Mouse (Mus musculus) forebrain, embryonic 11.5 days (tissue): ENCODE results near the gene Snrnp200. TPM values are rescaled to one million over a fixed set of nuclear protein-coding genes. Genes with fewer than 3 reads are reported as not detected.

Experiments used
- ATAC-seq: fragments of 200-750 bp; cut with Nextera tagmentation; replicated peaks from 2 replicates; pipeline ENCODE4 v1.8.0; 2017; ENCODE audit warnings: moderate TSS enrichment; ENCODE audit not compliant: low FRiP score
- DNase-seq: peaks from one replicate; pipeline ENCODE4 v3.0.0-alpha.2; 2017; ENCODE audit warnings: low spot score
- H3K27ac ChIP-seq: fragments of 300-500 bp; sonication (generic); 2 replicates; pipeline ENCODE4 v1.5.1; 2014; ENCODE audit warnings: low read depth, low read length
- H3K27me3 ChIP-seq: fragments of 300-500 bp; sonication (generic); 2 replicates; pipeline ENCODE4 v1.6.1; 2014; ENCODE audit warnings: mild to moderate bottlenecking, low read length, mixed read lengths; ENCODE audit not compliant: control insufficient read depth, insufficient read depth
- H3K36me3 ChIP-seq: fragments of 300-500 bp; sonication (generic); 2 replicates; pipeline ENCODE4 v1.6.1; 2014; ENCODE audit warnings: mild to moderate bottlenecking, low read length, moderate library complexity, mixed read lengths; ENCODE audit not compliant: control insufficient read depth, insufficient read depth
- H3K4me1 ChIP-seq: fragments of 300-500 bp; sonication (generic); replicated peaks from 2 replicates; pipeline ENCODE4 v1.6.1; 2014; ENCODE audit warnings: low read length, mixed read lengths; ENCODE audit not compliant: control insufficient read depth, insufficient read depth
- H3K4me2 ChIP-seq: fragments of 300-500 bp; sonication (generic); 2 replicates; pipeline ENCODE4 v1.6.1; 2014; ENCODE audit warnings: low read depth, mild to moderate bottlenecking, low read length, moderate library complexity, mixed read lengths; ENCODE audit not compliant: severe bottlenecking
- H3K4me3 ChIP-seq: fragments of 300-500 bp; sonication (generic); 2 replicates; pipeline ENCODE4 v1.5.1; 2014; ENCODE audit warnings: low read depth, low read length
- H3K9ac ChIP-seq: fragments of 300-500 bp; sonication (generic); 2 replicates; pipeline ENCODE4 v1.6.1; 2014; ENCODE audit warnings: low read length
- H3K9me3 ChIP-seq: fragments of 300-500 bp; sonication (generic); 2 replicates; pipeline ENCODE4 v1.6.1; 2016; ENCODE audit warnings: low read length, mixed read lengths; ENCODE audit not compliant: control insufficient read depth
- WGBS: fragments of 180-500 bp; shearing (Covaris S2); extraction: QIAGEN DNeasy Blood & Tissue Kit; methylation state at CpG from one replicate; pipeline ENCODE4 v1.1.7; 2014; 5-methylcytosine and 5-hydroxymethylcytosine counted together
- polyA plus RNA-seq: library from polyadenylated mRNA; unstranded; fragments of >200 nt; fragmentation: Nextera tagmentation; extraction: Ambion mirVana; gene quantifications from 2 replicates; pipeline ENCODE4 v1.2.1, GENCODE M21; 2014

The Snrnp200 gene
- polyA plus RNA-seq, 1 experiment from 2014 or later = 113 TPM

- H3K27ac ChIP-seq = no peak overlapping the region
- H3K4me1 ChIP-seq = peaks cover 10% of the 10 kb centered on the region
- 93% methylated on average over 9 of the region's 9 CpGs for WGBS
Observed at GRCm38 (mm10) chr2:127250291-127251008, 42.3 kb downstream of the Snrnp200 start.

GRCm38 (mm10) chr2:127251457-127251856 lies 43.3 kb downstream of the Snrnp200 start:
- H3K36me3 ChIP-seq = no peaks in the 10 kb centered on the region; the same call in 1 of the 2 replicates
- H3K27ac ChIP-seq = no peak overlapping the region
- no peaks in the 10 kb centered on the region for H3K9me3 ChIP-seq
- no peak overlapping the region for H3K9ac ChIP-seq
- ATAC-seq (no peak), DNase-seq (no peak)
- H3K4me1 ChIP-seq = peaks cover 10% of the 10 kb centered on the region
- WGBS = 85% methylated on average over 3 of the region's 3 CpGs
- no peak overlapping the region for H3K4me3 ChIP-seq
- no peak overlapping the region for H3K4me2 ChIP-seq
- H3K27me3 ChIP-seq = no peaks in the 10 kb centered on the region

More at GRCm38 (mm10) chr2:127250291-127251008, 42.3 kb downstream of the Snrnp200 start:
- no peak for ATAC-seq
- Histone ChIP-seq H3K9ac (no peak overlapping the region), H3K36me3 (no peaks in the 10 kb centered on the region), H3K4me2 (no peak overlapping the region), H3K4me3 (no peak overlapping the region), H3K27me3 (no peaks in the 10 kb centered on the region), H3K9me3 (no peaks in the 10 kb centered on the region)
- no peak for DNase-seq

GRCm38 (mm10) chr2:127251880-127252527 lies 43.8 kb downstream of the Snrnp200 start:
- no peak for ATAC-seq
- H3K4me2 ChIP-seq = no peak overlapping the region
- no peak overlapping the region for H3K9ac ChIP-seq
- H3K4me3 ChIP-seq = no peak overlapping the region
- no peaks in the 10 kb centered on the region for H3K9me3 ChIP-seq
- no peaks in the 10 kb centered on the region for H3K27me3 ChIP-seq
- 78% methylated on average over 3 of the region's 3 CpGs for WGBS
- peaks cover 6% of the 10 kb centered on the region; the same call in 1 of the 2 replicates for H3K4me1 ChIP-seq
- no peak overlapping the region for H3K27ac ChIP-seq
- no peaks in the 10 kb centered on the region; the same call in 1 of the 2 replicates for H3K36me3 ChIP-seq
- DNase-seq = no peak

GRCm38 (mm10) chr2:127252787-127253186 lies 44.6 kb downstream of the Snrnp200 start:
- no peak for ATAC-seq
- WGBS = 95% methylated on average over 5 of the region's 5 CpGs
- H3K9ac ChIP-seq = no peak overlapping the region

GRCm38 (mm10) chr2:127254604-127255134 lies 46.5 kb downstream of the Snrnp200 start:
- whole genome bisulfite sequencing = 87% methylated on average over 3 of the region's 3 CpGs
- Histone ChIP-seq H3K4me3 (no peak overlapping the region), H3K27me3 (no peaks in the 10 kb centered on the region), H3K4me2 (no peak overlapping the region), H3K27ac (no peak overlapping the region), H3K9me3 (no peaks in the 10 kb centered on the region), H3K4me1 (no peaks in the 10 kb centered on the region), H3K9ac (no peak overlapping the region), H3K36me3 (peaks cover 4% of the 10 kb centered on the region; the same call in 1 of the 2 replicates)
- ATAC-seq (no peak), DNase-seq (no peak)

More at GRCm38 (mm10) chr2:127252787-127253186, 44.6 kb downstream of the Snrnp200 start:
- DNase-seq = no peak
- Histone ChIP-seq H3K4me1 (peaks cover 4% of the 10 kb centered on the region; the same call in 1 of the 2 replicates), H3K9me3 (no peaks in the 10 kb centered on the region), H3K27ac (no peak overlapping the region), H3K4me3 (no peak overlapping the region), H3K27me3 (no peaks in the 10 kb centered on the region), H3K36me3 (no peaks in the 10 kb centered on the region; the same call in 1 of the 2 replicates), H3K4me2 (no peak overlapping the region)

- H3K9me3 ChIP-seq = no peaks in the 10 kb centered on the region
- H3K4me1 ChIP-seq = no peaks in the 10 kb centered on the region
- no peak for ATAC-seq
Observed at GRCm38 (mm10) chr2:127255294-127255693, 47.1 kb downstream of the Snrnp200 start.

GRCm38 (mm10) chr2:127259340-127259739 lies 51.2 kb downstream of the Snrnp200 start:
- ATAC-seq = no peak
- H3K9me3 ChIP-seq = no peaks in the 10 kb centered on the region
- H3K27me3 ChIP-seq = no peaks in the 10 kb centered on the region
- WGBS = 90% methylated on average over 5 of the region's 5 CpGs
- no peak overlapping the region for H3K4me3 ChIP-seq
- H3K9ac ChIP-seq = no peak overlapping the region
- DNase-seq = no peak
- H3K4me1 ChIP-seq = no peaks in the 10 kb centered on the region
- H3K4me2 ChIP-seq = no peak overlapping the region
- peaks cover 4% of the 10 kb centered on the region; the same call in 1 of the 2 replicates for H3K36me3 ChIP-seq
- no peak overlapping the region for H3K27ac ChIP-seq

More at GRCm38 (mm10) chr2:127255294-127255693, 47.1 kb downstream of the Snrnp200 start:
- Histone ChIP-seq H3K27me3 (no peaks in the 10 kb centered on the region), H3K36me3 (peaks cover 4% of the 10 kb centered on the region; the same call in 1 of the 2 replicates), H3K9ac (no peak overlapping the region), H3K4me2 (no peak overlapping the region), H3K27ac (no peak overlapping the region), H3K4me3 (no peak overlapping the region)
- DNase-seq = no peak
- WGBS = 94% methylated on average over 6 of the region's 6 CpGs

GRCm38 (mm10) chr2:127262480-127262879 lies 54.3 kb downstream of the Snrnp200 start:
- H3K27ac ChIP-seq = no peak overlapping the region
- H3K4me2 ChIP-seq = no peak overlapping the region
- ATAC-seq (no peak), DNase-seq (no peak)
- no peak overlapping the region for H3K9ac ChIP-seq
- no peaks in the 10 kb centered on the region for H3K9me3 ChIP-seq
- H3K27me3 ChIP-seq = no peaks in the 10 kb centered on the region
- no peaks in the 10 kb centered on the region for H3K4me1 ChIP-seq
- H3K4me3 ChIP-seq = no peak overlapping the region
- H3K36me3 ChIP-seq = peaks cover 4% of the 10 kb centered on the region; the same call in 1 of the 2 replicates
